In the genomic region with DNA sequence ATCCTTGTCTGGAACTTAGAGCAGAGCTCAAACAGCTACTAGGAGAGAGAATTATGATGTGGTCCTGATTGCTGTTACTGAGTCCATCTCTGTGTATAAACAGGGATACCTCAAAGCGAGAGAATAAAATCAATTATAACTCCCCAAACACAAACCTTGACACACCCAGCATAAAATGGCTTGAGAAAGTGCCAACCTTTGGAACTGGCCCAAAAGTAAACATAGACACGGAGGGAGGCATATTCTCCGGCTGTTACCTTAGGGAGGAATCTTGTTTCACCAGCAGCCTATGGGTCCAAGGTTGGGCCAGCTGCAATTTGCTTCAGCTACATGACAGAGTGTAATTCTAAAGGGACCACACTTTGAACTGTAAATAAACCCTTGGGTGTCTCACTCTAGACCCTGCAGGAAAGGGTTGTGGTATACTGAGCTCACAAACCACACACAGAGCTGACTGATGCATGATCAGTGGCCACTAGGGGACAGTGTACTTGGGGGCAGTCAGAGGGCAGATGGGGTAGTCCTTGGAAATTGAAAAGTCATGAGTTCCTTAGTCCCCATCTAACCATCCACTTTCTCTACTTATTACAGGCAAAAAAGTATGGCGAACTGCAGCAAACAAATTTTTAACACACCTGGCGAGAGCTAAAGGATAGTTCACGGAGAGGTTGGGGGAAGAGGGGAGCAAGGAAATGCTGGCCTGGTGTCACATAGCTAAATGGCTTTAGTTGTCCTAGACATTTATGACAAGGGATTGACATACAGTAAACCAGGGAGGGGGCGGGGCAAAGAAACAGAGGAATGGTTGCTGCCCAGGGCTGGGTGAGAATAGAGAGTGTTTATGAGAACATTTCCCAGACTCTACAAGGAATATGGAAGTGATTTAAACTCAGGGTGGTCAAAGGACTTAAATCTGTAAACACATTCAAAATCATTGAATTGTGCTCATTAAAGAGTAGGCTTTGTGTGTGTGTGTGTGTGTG, we compare ENCODE assay signal across 13 mouse cellular contexts. TPM values are rescaled to one million over a fixed set of nuclear protein-coding genes. Genes with fewer than 3 reads are reported as not detected.
DNase-seq lines count a peak whose midpoint lies in the region; ATAC-seq lines count a peak whose summit lies in the region.
"Had no signal": no experiment of that assay in that cellular context is flagged by ENCODE, and none has a peak within 500 bp of the region (broad histone marks: within the 10 kb centered on the region; RNA-seq: fewer than 3 reads in every experiment).

No protein-coding gene starts in this region.

- WGBS in liver, embryonic 12.5 days (ENCODE audit: insufficient replicate concordance), result 81% methylated on average over 7 of the region's 7 CpGs

- intact Hi-C loops in heart, postnatal 14 days (cut with DNase I), result no loop called here

- H3K36me3 ChIP-seq in liver, embryonic 12.5 days, result peaks cover 92% of the 10 kb centered on the region
- H3K36me3 ChIP-seq: limb, embryonic 15.5 days had no signal

- peak overlapping the region; percentile 55 for H3K27ac ChIP-seq in liver, embryonic 12.5 days
- H3K27ac ChIP-seq: heart, embryonic 10.5 days; limb, embryonic 15.5 days had no signal

- H3K9ac ChIP-seq in liver, embryonic 12.5 days, result no peak overlapping the region
- H3K9ac ChIP-seq: limb, embryonic 15.5 days had no signal

- no peak overlapping the region for H3K4me3 ChIP-seq in liver, embryonic 12.5 days
- H3K4me3 ChIP-seq: heart, embryonic 10.5 days; limb, embryonic 15.5 days had no signal

- H3K4me2 ChIP-seq in liver, embryonic 12.5 days, result no peak overlapping the region
- H3K4me2 ChIP-seq: limb, embryonic 15.5 days had no signal

- no peaks in the 10 kb centered on the region for H3K9me3 ChIP-seq in liver, embryonic 12.5 days (replicated peaks)
- H3K9me3 ChIP-seq: heart, embryonic 10.5 days; limb, embryonic 15.5 days had no signal

- peak; percentile 52 for DNase-seq in heart, adult 11 months
- no peak for DNase-seq in heart, postnatal 14 days
- DNase-seq in thymus, postnatal 4 days, result peak; percentile 13
- DNase-seq in thymus, adult 18-20 months, result no peak
- DNase-seq in frontal cortex, postnatal 10 days (ENCODE audit: low spot score in 2 of 2), result no peak
- no peak for DNase-seq in layer of hippocampus, postnatal 36 days
- no peak for DNase-seq in frontal cortex, adult 2 months (ENCODE audit: extremely low spot score in 1 of 2, low spot score in 1 of 2)
- DNase-seq: adrenal gland, adult 8-10 months; cerebellum, adult 2 months; kidney, postnatal 10 days had no signal

- no peaks in the 10 kb centered on the region for H3K27me3 ChIP-seq in liver, embryonic 12.5 days (replicated peaks)
- H3K27me3 ChIP-seq: limb, embryonic 15.5 days had no signal

- ATAC-seq in liver, embryonic 12.5 days, result peak; percentile 80

- H3K4me1 ChIP-seq in liver, embryonic 12.5 days, result peaks cover 57% of the 10 kb centered on the region

RNA-seq across cellular contexts. Expression of a gene that starts 45.3 kb away (rescaled TPM):
- 10 to 100 TPM in 1 of 2 experiments, 1 to 10 TPM in 1; 7.4 to 10.8 TPM for total RNA-seq in heart, postnatal 14 days (2021)
- polyA plus RNA-seq in liver, embryonic 12.5 days (2016; fragmentation: Nextera tagmentation; extraction: Ambion mirVana), result 12.8 and 13.8 TPM in 2 replicates
- 10 to 100 TPM; 36.0 to 36.5 TPM for total RNA-seq in layer of hippocampus, postnatal 36 days (2021)
- polyA plus RNA-seq in frontal cortex, adult 2 months (2012; rRNA removed), result 41.0 and 44.9 TPM in 2 replicates

Comparison
In these comparisons a context has a peak if more than half of its experiments do, and no peak if none do; other contexts are left out.
1. DNase-seq: peak in heart, adult 11 months (single experiment) and thymus, postnatal 4 days (single experiment); none in heart, postnatal 14 days (0 of 2), thymus, adult 18-20 months (0 of 2), frontal cortex, postnatal 10 days (0 of 2), layer of hippocampus, postnatal 36 days (0 of 2) and frontal cortex, adult 2 months (0 of 2).